Mouse (Mus musculus) bone marrow macrophage, adult 2 months (primary cell): ENCODE data around the gene Rbms1. TPM values are rescaled to one million over a fixed set of nuclear protein-coding genes. Genes with fewer than 3 reads are reported as not detected.
A peak's percentile ranks its signal among the peaks of the same experiment; 100 is the strongest.

ENCODE experiments used
- H3K27ac ChIP-seq: 2 replicates; pipeline ENCODE4 v1.5.1; 2012; ENCODE audit warnings: low read depth, low read length; ENCODE audit not compliant: insufficient read depth
- H3K4me1 ChIP-seq: 2 replicates; pipeline ENCODE4 v1.6.1; 2012; ENCODE audit warnings: low read length; ENCODE audit not compliant: control insufficient read depth, insufficient read depth
- H3K4me3 ChIP-seq: 2 replicates; pipeline ENCODE4 v1.5.1; 2012; ENCODE audit warnings: mild to moderate bottlenecking, low read length, moderate library complexity; ENCODE audit not compliant: insufficient read depth
- CTCF ChIP-seq: IDR thresholded peaks from 2 replicates; pipeline ENCODE4 v1.5.1; 2012; ENCODE audit warnings: low read depth, mild to moderate bottlenecking, low read length, moderate library complexity
- POLR2A ChIP-seq: IDR thresholded peaks from 2 replicates; pipeline ENCODE4 v1.6.1; 2012; ENCODE audit warnings: mild to moderate bottlenecking, low read depth, low read length, borderline replicate concordance
- polyA plus RNA-seq: library from polyadenylated mRNA; stranded (reverse); fragments of >200 nt; gene quantifications from 2 replicates; pipeline ENCODE4 v1.2.4, GENCODE M21; 2012; ENCODE audit not compliant: missing spikeins, insufficient read depth, insufficient read length

Gene Rbms1
- 109 and 111 TPM in 2 replicates for polyA plus RNA-seq

GRCm38 (mm10) chr2:60962671-60963421 is at the start of gene Rbms1:
Rbms1 (minus strand) TSS chr2:60963192.
- 0 out of 2 replicates have a peak within 1 kb of the TSS, but pooled peaks have one; percentile 9 for H3K27ac ChIP-seq
- H3K4me1 ChIP-seq: peaks cover 4% of the 10 kb centered on the region; the same call in 1 of the 2 replicates
- peak within 1 kb of the TSS; percentile 78 for H3K4me3 ChIP-seq
- no peak for TF ChIP-seq CTCF
- TF ChIP-seq POLR2A: no peak

GRCm38 (mm10) chr2:61012249-61012828 is 49.3 kb upstream of the Rbms1 start:
- no peak for TF ChIP-seq POLR2A
- no peak for TF ChIP-seq CTCF
- Histone ChIP-seq H3K27ac (no peak overlapping the region), H3K4me1 (no peaks in the 10 kb centered on the region), H3K4me3 (no peak overlapping the region)

GRCm38 (mm10) chr2:60986286-60986685 is 23.3 kb upstream of the Rbms1 start:
- no peaks in the 10 kb centered on the region for H3K4me1 ChIP-seq
- H3K27ac ChIP-seq: no peak overlapping the region
- TF ChIP-seq POLR2A (no peak), CTCF (no peak)
- no peak overlapping the region for H3K4me3 ChIP-seq

GRCm38 (mm10) chr2:60978538-60979313 is 15.7 kb upstream of the Rbms1 start:
- H3K27ac ChIP-seq: no peak overlapping the region
- H3K4me3 ChIP-seq: no peak overlapping the region
- no peaks in the 10 kb centered on the region for H3K4me1 ChIP-seq
- TF ChIP-seq CTCF: no peak
- no peak for TF ChIP-seq POLR2A

GRCm38 (mm10) chr2:60972189-60972814 is 9.3 kb upstream of the Rbms1 start:
- Histone ChIP-seq H3K27ac (no peak overlapping the region), H3K4me1 (no peaks in the 10 kb centered on the region), H3K4me3 (no peak overlapping the region)
- TF ChIP-seq POLR2A: no peak
- TF ChIP-seq CTCF: no peak

GRCm38 (mm10) chr2:60963616-60964015 is 624 bp upstream of the Rbms1 start:
- Histone ChIP-seq H3K4me3 (peak overlapping the region; percentile 78), H3K27ac (no peak overlapping the region), H3K4me1 (peaks cover 4% of the 10 kb centered on the region; the same call in 1 of the 2 replicates)
- TF ChIP-seq POLR2A (no peak), CTCF (no peak)

GRCm38 (mm10) chr2:60962001-60962670 is 856 bp downstream of the Rbms1 start:
- TF ChIP-seq POLR2A: no peak
- TF ChIP-seq CTCF: no peak
- H3K27ac ChIP-seq: no peak overlapping the region
- H3K4me1 ChIP-seq: peaks cover 4% of the 10 kb centered on the region; the same call in 1 of the 2 replicates
- peak overlapping the region; percentile 78 for H3K4me3 ChIP-seq

- Histone ChIP-seq H3K4me1 (peaks cover 4% of the 10 kb centered on the region; the same call in 1 of the 2 replicates), H3K4me3 (no peak overlapping the region), H3K27ac (no peak overlapping the region)
- TF ChIP-seq CTCF: no peak
- no peak for TF ChIP-seq POLR2A
Measured at GRCm38 (mm10) chr2:60961281-60961680, 1.7 kb downstream of the Rbms1 start.

- H3K27ac ChIP-seq: peak overlapping the region; percentile 62
- peaks cover 15% of the 10 kb centered on the region for H3K4me1 ChIP-seq
- TF ChIP-seq CTCF (no peak), POLR2A (no peak)
- no peak overlapping the region for H3K4me3 ChIP-seq
Measured at GRCm38 (mm10) chr2:60948241-60948640, 14.8 kb downstream of the Rbms1 start.
